ENCODE assay signal across 21 mouse cellular contexts in genomic region chr5:123202771-123203170, GRCm38 (mm10). TPM values are rescaled to one million over a fixed set of nuclear protein-coding genes. Genes with fewer than 3 reads are reported as not detected.
A peak's percentile ranks its signal among the peaks of the same experiment; 100 is the strongest.
DNase-seq lines count a peak whose midpoint lies in the region; ATAC-seq and TF ChIP-seq lines count a peak whose summit lies in the region.
"Not testable (repeated sequence)": the region's sequence is repeated elsewhere in the genome, so short reads cannot be mapped to it uniquely, and the experiment has no call there.
"Had no signal": no experiment of that assay in that cellular context is flagged by ENCODE, and none has a peak within 500 bp of the region (broad histone marks: within the 10 kb centered on the region; RNA-seq: fewer than 3 reads in every experiment).

No protein-coding gene starts in this region.

- not testable (repeated sequence) for TF ChIP-seq RAD21 in MEL (IDR thresholded peaks at IDR 0.05; ENCODE audit: low read depth, low read length)

- H3K9ac ChIP-seq in MEL (ENCODE audit: control insufficient read depth, low read depth, low read length, poor library complexity, severe bottlenecking); liver, embryonic 13.5 days; liver, embryonic 16.5 days (ENCODE audit: low read depth, low read length): not testable (repeated sequence)

- TF ChIP-seq EP300 in MEL (IDR thresholded peaks at IDR 0.05; ENCODE audit: low read depth in 1 of 2, low read length in 2 of 2): not testable (repeated sequence)

- H3K4me2 ChIP-seq in liver, embryonic 13.5 days; liver, embryonic 16.5 days (ENCODE audit: low read depth, low read length): not testable (repeated sequence)

- H3K36me3 ChIP-seq in E14TG2a.4 (ENCODE audit: insufficient read depth, low read length); liver, embryonic 13.5 days; liver, embryonic 16.5 days (ENCODE audit: control insufficient read depth, insufficient read depth): not testable (repeated sequence)
- peaks cover 0 to 17% of the 10 kb centered on the region in 2 experiments; a peak in 2 of 4 replicates for H3K36me3 ChIP-seq in MEL (ENCODE audit: control insufficient read depth in 1 of 2, insufficient read depth in 2 of 2, low read length in 2 of 2)

- H3K4me3 ChIP-seq in E14TG2a.4 (replicated peaks; ENCODE audit: low read length); MEL (ENCODE audit: control insufficient read depth in 1 of 2, insufficient read depth in 1 of 2, low read depth in 2 of 2, low read length in 2 of 2); layer of hippocampus, adult 2 months; liver, embryonic 13.5 days (replicated peaks); liver, embryonic 16.5 days (ENCODE audit: low read depth, low read length): not testable (repeated sequence)

- TF ChIP-seq CTCF in E14TG2a.4 (conservative IDR thresholded peaks at IDR 0.05; ENCODE audit: low read length) (peak; percentile 45), MEL (IDR thresholded peaks at IDR 0.05 in 2 of 3, conservative IDR thresholded peaks at IDR 0.05 in 1 of 3; ENCODE audit: control insufficient read depth in 1 of 3, insufficient read depth in 1 of 3, low read depth in 2 of 3, low read length in 3 of 3, poor library complexity in 1 of 3, severe bottlenecking in 1 of 3) (peak in 2 of 3 experiments; percentile 33 to 60; a peak in 2 of 6 replicates)
- TF ChIP-seq CTCF in layer of hippocampus, adult 2 months (conservative IDR thresholded peaks at IDR 0.05): 0 out of 2 replicates have a peak, but pooled peaks have one; percentile 14

- not testable (repeated sequence) for H3K79me2 ChIP-seq in MEL (ENCODE audit: control insufficient read depth, insufficient read depth, low read length, poor library complexity)

- 39% methylated on average over 4 of the region's 4 CpGs for WGBS in liver, embryonic 13.5 days (ENCODE audit: insufficient replicate concordance)
- WGBS in liver, embryonic 16.5 days (ENCODE audit: insufficient replicate concordance): 37% methylated on average over 4 of the region's 4 CpGs

- H3K27me3 ChIP-seq in E14TG2a.4 (ENCODE audit: insufficient read depth, low read length); MEL (ENCODE audit: control insufficient read depth in 1 of 2, insufficient read depth in 2 of 2, low read length in 2 of 2); liver, embryonic 13.5 days; liver, embryonic 16.5 days (ENCODE audit: control insufficient read depth, insufficient read depth, low read depth, low read length): not testable (repeated sequence)

- H3K9me3 ChIP-seq in E14TG2a.4 (ENCODE audit: low read length); MEL (replicated peaks; ENCODE audit: insufficient read depth, low read length); liver, embryonic 13.5 days (replicated peaks); liver, embryonic 16.5 days (replicated peaks; ENCODE audit: control insufficient read depth, low read length): not testable (repeated sequence)

- peak; percentile 67 for ATAC-seq in erythroblast, adult 5-6 weeks (replicated peaks; ENCODE audit: low FRiP score, poor library complexity, severe bottlenecking)
- ATAC-seq in liver, embryonic 13.5 days (ENCODE audit: low read depth); liver, embryonic 16.5 days (ENCODE audit: low read depth): not testable (repeated sequence)
- peak; percentile 33; the same call in 1 of the 2 replicates for ATAC-seq in megakaryocyte progenitor cell, adult 5-6 weeks (replicated peaks; ENCODE audit: poor library complexity)

- H3K27ac ChIP-seq in MEL (ENCODE audit: control insufficient read depth, low read depth, low read length): peak overlapping the region; percentile 46; the same call in 1 of the 2 replicates
- H3K27ac ChIP-seq in layer of hippocampus, adult 2 months: not testable (repeated sequence)
- peak overlapping the region; percentile 61 for H3K27ac ChIP-seq in liver, embryonic 13.5 days
- peak overlapping the region; percentile 66; the same call in 1 of the 2 replicates for H3K27ac ChIP-seq in liver, embryonic 16.5 days (ENCODE audit: low read length)

- DNase-seq in MEL (ENCODE audit: low read depth, low spot score): peak; percentile 31
- DNase-seq in heart, adult 11 months: peak; percentile 31
- DNase-seq in layer of hippocampus, adult 2 months (ENCODE audit: low spot score in 2 of 2); liver, embryonic 13.5 days: not testable (repeated sequence)

- not testable (repeated sequence) for H3K4me1 ChIP-seq in E14TG2a.4 (replicated peaks; ENCODE audit: low read depth, low read length)
- peaks cover 12 to 22% of the 10 kb centered on the region in 2 experiments; a peak in 3 of 4 replicates for H3K4me1 ChIP-seq in MEL (ENCODE audit: control insufficient read depth in 1 of 2, insufficient read depth in 2 of 2, low read length in 2 of 2)
- peaks cover 31% of the 10 kb centered on the region for H3K4me1 ChIP-seq in liver, embryonic 13.5 days (replicated peaks)
- H3K4me1 ChIP-seq in liver, embryonic 16.5 days (ENCODE audit: control insufficient read depth, low read depth, low read length): peaks cover 20% of the 10 kb centered on the region

- not testable (repeated sequence) for TF ChIP-seq POLR2A in MEL (IDR thresholded peaks at IDR 0.05; ENCODE audit: control insufficient read depth in 1 of 2, insufficient read depth in 1 of 2, low read depth in 1 of 2, low read length in 2 of 2, poor library complexity in 1 of 2)

RNA-seq across cellular contexts. Expression of gene Hpd, which starts 20.2 kb away (rescaled TPM):
- total RNA-seq in MEL (2012; rRNA removed): not detected in 2 replicates
- polyA plus RNA-seq in MEL (2012; ENCODE audit: insufficient read depth in 1 of 2, insufficient read length in 2 of 2, low read depth in 1 of 2, low replicate concordance in 2 of 2, missing spikeins in 1 of 2): not detected
- total RNA-seq in erythroblast, adult 5-6 weeks (2015; ENCODE audit: low replicate concordance): not detected in 2 replicates
- not detected in 2 replicates for total RNA-seq in erythroblast, adult 5-6 weeks (2017; ENCODE audit: low replicate concordance)
- not detected for total RNA-seq in layer of hippocampus, adult 2 months (2021)
- 12.4 and 15.2 TPM in 2 replicates for polyA plus RNA-seq in liver, embryonic 13.5 days (2015; fragmentation: Nextera tagmentation; extraction: Ambion mirVana)
- 110 and 129 TPM in 2 replicates for polyA plus RNA-seq in liver, embryonic 16.5 days (2015; fragmentation: Nextera tagmentation; extraction: Ambion mirVana)
- total RNA-seq in megakaryocyte progenitor cell, adult 5-6 weeks (2015): not detected in 2 replicates
- total RNA-seq in megakaryocyte progenitor cell, adult 5-6 weeks (2017): not detected in 2 replicates
- total RNA-seq: forebrain, postnatal 0 days; G1E had no signal
- polyA plus RNA-seq: activated CD4-positive, CD25-positive, alpha-beta regulatory T cell, adult 4 months; CD4-positive, CD25-positive, alpha-beta regulatory T cell, adult 4 months; cerebellum, adult 2 months; cortical plate, adult 2 months; embryonic facial prominence, embryonic 10.5 days; embryonic facial prominence, embryonic 12.5 days; embryonic facial prominence, embryonic 14.5 days; erythroblast, embryonic 14.5 days; forebrain, embryonic 11.5 days; forebrain, embryonic 13.5 days; forebrain, embryonic 15.5 days; forebrain, postnatal 0 days; G1E had no signal

RNA-seq across cellular contexts. Expression of gene Psmd9, which starts 33.6 kb away (rescaled TPM):
- 28.4 and 32.0 TPM in 2 replicates for total RNA-seq in MEL (2012; rRNA removed)
- polyA plus RNA-seq in MEL (2012; ENCODE audit: insufficient read depth in 1 of 2, insufficient read length in 2 of 2, low read depth in 1 of 2, low replicate concordance in 2 of 2, missing spikeins in 1 of 2): 10 to 100 TPM in 1 of 2 experiments, not detected in 1; 54.6 TPM
- total RNA-seq in erythroblast, adult 5-6 weeks (2015; ENCODE audit: low replicate concordance): 6.9 and 25.5 TPM in 2 replicates
- total RNA-seq in erythroblast, adult 5-6 weeks (2017; ENCODE audit: low replicate concordance): 13.8 and 28.7 TPM in 2 replicates
- 10 to 100 TPM; 27.8 to 30.4 TPM for total RNA-seq in layer of hippocampus, adult 2 months (2021)
- polyA plus RNA-seq in liver, embryonic 13.5 days (2015; fragmentation: Nextera tagmentation; extraction: Ambion mirVana): 76.0 and 76.3 TPM in 2 replicates
- polyA plus RNA-seq in liver, embryonic 16.5 days (2015; fragmentation: Nextera tagmentation; extraction: Ambion mirVana): 63.8 and 73.2 TPM in 2 replicates
- total RNA-seq in megakaryocyte progenitor cell, adult 5-6 weeks (2015): 22.3 and 23.9 TPM in 2 replicates
- total RNA-seq in megakaryocyte progenitor cell, adult 5-6 weeks (2017): 15.2 and 19.4 TPM in 2 replicates

RNA-seq across cellular contexts. Expression of gene Wdr66, which starts 49.1 kb away (rescaled TPM):
- total RNA-seq in MEL (2012; rRNA removed): 0.82 and 1.4 TPM in 2 replicates
- polyA plus RNA-seq in MEL (2012; ENCODE audit: insufficient read depth in 1 of 2, insufficient read length in 2 of 2, low read depth in 1 of 2, low replicate concordance in 2 of 2, missing spikeins in 1 of 2): 1 to 10 TPM in 1 of 2 experiments, not detected in 1; 3.6 TPM
- total RNA-seq in erythroblast, adult 5-6 weeks (2015; ENCODE audit: low replicate concordance): 0.84 and 11.9 TPM in 2 replicates
- 0.42 and 2.4 TPM in 2 replicates for total RNA-seq in erythroblast, adult 5-6 weeks (2017; ENCODE audit: low replicate concordance)
- total RNA-seq in layer of hippocampus, adult 2 months (2021): 1 to 10 TPM; 4.5 to 5.6 TPM
- 0.16 TPM in 1 of 2 replicates, not detected in the other for polyA plus RNA-seq in liver, embryonic 13.5 days (2015; fragmentation: Nextera tagmentation; extraction: Ambion mirVana)
- polyA plus RNA-seq in liver, embryonic 16.5 days (2015; fragmentation: Nextera tagmentation; extraction: Ambion mirVana): 0.08 and 0.11 TPM in 2 replicates
- total RNA-seq in megakaryocyte progenitor cell, adult 5-6 weeks (2015): 0.07 TPM in 1 of 2 replicates, not detected in the other
- not detected in 2 replicates for total RNA-seq in megakaryocyte progenitor cell, adult 5-6 weeks (2017)
- polyA plus RNA-seq: G1E had no signal
